12 mouse cellular contexts compared by ENCODE assay signal in the genomic region with DNA sequence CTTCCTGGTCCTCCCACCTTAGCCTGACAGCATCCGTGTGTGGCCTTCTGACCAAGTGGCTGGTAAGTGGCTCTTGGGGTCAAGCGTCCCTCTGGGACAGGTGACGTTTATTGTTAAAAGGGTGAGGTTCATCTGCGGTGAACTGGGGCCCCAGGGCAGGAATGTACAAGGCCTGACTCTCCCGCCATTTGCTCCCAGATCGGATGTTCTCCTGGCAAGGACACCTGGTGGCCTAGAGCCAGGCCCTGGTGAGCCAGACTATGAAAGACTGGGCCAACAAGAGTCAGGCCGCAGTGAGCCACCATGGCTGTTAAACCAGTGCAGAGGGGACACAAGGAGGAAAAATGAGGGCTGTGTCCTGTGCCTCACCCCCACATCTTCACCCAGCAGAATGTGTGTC.
A peak's percentile ranks its signal among the peaks of the same experiment; 100 is the strongest.
DNase-seq lines count a peak whose midpoint lies in the region; TF ChIP-seq lines count a peak whose summit lies in the region.
"Had no signal": no experiment of that assay in that cellular context is flagged by ENCODE, and none has a peak within 500 bp of the region (broad histone marks: within the 10 kb centered on the region; RNA-seq: fewer than 3 reads in every experiment).

No protein-coding gene starts in this region.

- DNase-seq in adrenal gland, adult 2 months, result peak; percentile 47
- DNase-seq in adrenal gland, postnatal 4 days (ENCODE audit: low spot score in 2 of 2), result no peak
- no peak for DNase-seq in layer of hippocampus, adult 2 months (ENCODE audit: low spot score in 2 of 2)
- DNase-seq in layer of hippocampus, adult 9-10 months (ENCODE audit: low spot score), result no peak
- DNase-seq in cerebellum, postnatal 10 days, result peak; percentile 85 to 89
- DNase-seq in kidney, adult 9 months, result peak; percentile 38
- DNase-seq in spleen, postnatal 4 days (ENCODE audit: low spot score in 2 of 2), result no peak
- no peak for DNase-seq in thymus, postnatal 14 days
- DNase-seq: heart, adult 18-20 months; liver, embryonic 13.5 days; spleen, adult 18-20 months had no signal

- H3K4me3 ChIP-seq in layer of hippocampus, adult 2 months, result no peak overlapping the region
- H3K4me3 ChIP-seq: liver, embryonic 13.5 days had no signal

- 0 out of 2 replicates have a peak overlapping the region, but pooled peaks have one; percentile 29 for H3K27ac ChIP-seq in layer of hippocampus, adult 2 months
- H3K27ac ChIP-seq: kidney, postnatal 0 days; liver, embryonic 13.5 days had no signal

- no peak for TF ChIP-seq CTCF in layer of hippocampus, adult 2 months (conservative IDR thresholded peaks at IDR 0.05)

Comparison
In these comparisons a context has a peak if more than half of its experiments do, and no peak if none do; other contexts are left out.
1. DNase-seq: peak in adrenal gland, adult 2 months (single experiment), cerebellum, postnatal 10 days (2 of 2) and kidney, adult 9 months (single experiment); none in adrenal gland, postnatal 4 days (0 of 2), layer of hippocampus, adult 2 months (0 of 2), layer of hippocampus, adult 9-10 months (single experiment), spleen, postnatal 4 days (0 of 2) and thymus, postnatal 14 days (single experiment).